Mouse (Mus musculus) brain, embryonic 14.5 days (tissue): ENCODE measurements around the gene Pogz. TPM values are rescaled to one million over a fixed set of nuclear protein-coding genes. Genes with fewer than 3 reads are reported as not detected.

Experiments used
- DNase-seq: peaks from one replicate; pipeline ENCODE4 v3.0.0-alpha.2; 2011; ENCODE audit warnings: low read depth
- CTCF ChIP-seq: fragments of 200-500 bp; IDR thresholded peaks from 2 replicates; pipeline ENCODE4 v1.5.1; 2012; ENCODE audit warnings: inconsistent platforms, mild to moderate bottlenecking, moderate library complexity, borderline replicate concordance; ENCODE audit not compliant: insufficient read depth, insufficient read length; ENCODE audit errors: extremely low read depth
- POLR2A ChIP-seq: fragments of 200-500 bp; IDR thresholded peaks from 2 replicates; pipeline ENCODE4 v1.6.1; 2012; ENCODE audit warnings: mild to moderate bottlenecking, inconsistent platforms, borderline replicate concordance; ENCODE audit not compliant: poor library complexity, insufficient read depth, insufficient read length, severe bottlenecking; ENCODE audit errors: extremely low read depth
- polyA plus RNA-seq: library from polyadenylated mRNA; depleted of rRNA; stranded (reverse); fragments of >200 nt; gene quantifications from 2 replicates; pipeline ENCODE4 v1.2.3, GENCODE M21; 2012

Gene Pogz
- polyA plus RNA-seq, 1 experiment, result 78.4 TPM

GRCm38 (mm10) chr3:94813651-94814050 lies 23.7 kb upstream of the Pogz start:
- TF ChIP-seq POLR2A, result no peak
- no peak for TF ChIP-seq CTCF
- no peak for DNase-seq

GRCm38 (mm10) chr3:94814063-94814462 lies 23.3 kb upstream of the Pogz start:
- DNase-seq, result no peak
- TF ChIP-seq POLR2A (no peak), CTCF (no peak)

GRCm38 (mm10) chr3:94814663-94815062 lies 22.7 kb upstream of the Pogz start:
- TF ChIP-seq CTCF (no peak), POLR2A (no peak)
- no peak for DNase-seq

- TF ChIP-seq CTCF (no peak), POLR2A (no peak)
- DNase-seq, result no peak
Observed at GRCm38 (mm10) chr3:94815603-94816002, 21.8 kb upstream of the Pogz start.

DNA sequence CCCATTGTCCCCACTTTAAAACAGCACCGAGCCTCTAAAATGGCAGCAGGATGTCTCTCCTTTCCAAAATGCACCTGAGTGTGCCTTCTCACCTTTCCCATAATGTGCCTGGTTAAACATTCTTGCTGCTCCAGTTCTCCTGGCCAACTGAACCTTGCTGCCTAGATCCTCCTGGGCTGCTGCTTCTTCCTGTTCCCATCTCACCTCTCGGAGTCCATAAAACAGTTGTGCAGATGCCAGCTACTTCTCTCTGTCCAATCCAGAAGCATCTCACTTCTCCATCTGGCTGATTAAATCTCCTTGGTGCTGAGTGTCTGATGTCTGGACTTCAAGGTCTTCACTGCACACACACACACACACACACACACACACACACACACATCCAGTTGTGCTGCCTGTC lies 19.6 kb upstream of the Pogz start:
- DNase-seq, result no peak
- TF ChIP-seq POLR2A, result no peak
- no peak for TF ChIP-seq CTCF

GRCm38 (mm10) chr3:94819452-94820425 lies 17.6 kb upstream of the Pogz start:
- no peak for TF ChIP-seq CTCF
- TF ChIP-seq POLR2A, result no peak
- DNase-seq, result peak; percentile 50

DNA sequence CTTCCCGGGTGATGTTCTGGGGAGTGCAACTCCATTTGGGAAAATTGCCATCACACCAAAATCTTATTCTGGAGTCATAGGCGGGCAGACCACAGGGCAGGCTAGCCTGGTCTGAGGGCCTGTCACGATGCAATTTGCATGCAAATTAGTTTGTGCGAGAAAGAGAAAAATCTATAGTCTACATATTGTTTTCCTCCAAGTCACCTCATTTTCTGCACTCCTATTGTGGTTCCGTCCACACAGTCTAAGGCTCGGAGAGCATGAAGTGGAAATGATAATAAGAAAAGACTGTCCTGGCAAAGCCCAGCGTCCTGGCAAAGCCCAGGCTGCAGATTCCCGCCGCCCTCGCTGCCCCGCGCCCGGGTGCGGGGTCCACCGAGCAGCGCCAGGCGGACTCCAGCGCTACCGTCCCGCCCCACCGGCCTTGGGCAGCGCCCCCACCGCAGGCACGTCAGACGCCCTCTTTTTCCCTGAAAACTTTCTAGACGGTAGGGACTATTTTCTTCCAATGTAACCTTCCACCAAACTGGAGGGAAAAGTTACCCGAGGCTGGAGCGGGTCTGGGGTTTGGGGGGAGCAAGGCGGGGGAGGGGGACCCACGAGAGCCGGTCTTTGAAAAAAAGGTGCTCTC lies 16.2 kb upstream of the Pogz start:
- DNase-seq, result peak; percentile 90
- TF ChIP-seq CTCF (no peak), POLR2A (peak; percentile 54)

DNA sequence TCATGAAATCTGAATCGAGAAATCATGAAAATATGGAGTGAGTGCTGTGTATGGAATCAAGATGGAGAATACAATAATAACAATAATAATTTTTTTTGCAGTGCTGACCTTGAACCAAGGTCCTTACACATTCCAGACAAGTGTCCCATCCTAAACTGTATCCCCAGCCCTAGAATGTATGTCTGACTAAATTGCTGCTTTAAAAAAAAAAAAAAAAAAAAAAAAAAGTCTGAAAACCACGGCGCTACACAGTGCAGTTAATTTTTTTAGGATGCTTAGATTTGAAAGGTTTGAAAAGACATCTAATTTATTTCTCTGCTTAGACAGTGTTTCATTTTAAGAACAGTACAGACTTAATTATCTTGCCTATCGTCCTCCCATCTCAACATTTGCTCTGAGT lies 15.3 kb upstream of the Pogz start:
- TF ChIP-seq POLR2A (no peak), CTCF (no peak)
- no peak for DNase-seq

DNA sequence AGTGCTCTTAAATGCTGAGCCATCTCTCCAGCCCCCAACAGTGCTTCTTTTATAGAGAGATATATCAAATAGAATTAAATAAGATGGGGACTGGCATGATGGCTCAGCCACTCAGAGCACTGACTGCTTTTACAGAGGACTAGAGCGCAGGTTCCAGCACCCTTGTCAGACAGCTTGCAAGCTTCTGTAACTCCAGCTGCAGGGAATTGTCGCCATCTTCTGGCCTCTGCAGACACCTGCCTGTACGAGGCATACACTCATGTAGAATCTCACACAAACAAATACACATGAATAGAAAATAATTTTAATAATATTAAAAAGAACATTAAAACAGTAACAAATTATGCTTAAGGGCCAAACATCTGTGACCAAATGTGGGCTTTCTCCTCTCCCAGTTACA lies 13.3 kb upstream of the Pogz start:
- DNase-seq, result no peak
- TF ChIP-seq CTCF (no peak), POLR2A (no peak)

GRCm38 (mm10) chr3:94832100-94832499 lies 5.3 kb upstream of the Pogz start:
- no peak for DNase-seq
- no peak for TF ChIP-seq CTCF
- TF ChIP-seq POLR2A, result no peak

DNA sequence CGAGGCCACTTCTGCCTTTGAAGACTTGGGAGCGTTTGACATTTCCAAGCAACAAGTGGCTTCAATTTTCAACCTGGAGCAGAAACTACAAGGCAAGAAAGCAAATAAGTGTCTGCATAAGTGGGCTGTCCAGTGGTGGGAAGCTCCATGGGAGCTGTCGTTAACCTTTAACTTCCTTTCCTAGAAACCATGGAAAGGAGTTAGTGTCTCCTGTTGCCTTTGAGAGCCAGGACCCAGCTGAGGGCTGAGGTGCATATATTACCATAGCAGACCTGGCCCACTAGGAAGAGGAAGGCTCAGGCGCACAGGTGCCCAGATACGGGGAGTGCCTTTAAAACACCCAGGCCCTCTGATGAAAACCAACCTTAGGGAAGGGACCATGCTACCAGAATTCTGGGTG lies 4.7 kb upstream of the Pogz start:
- DNase-seq, result no peak
- no peak for TF ChIP-seq POLR2A
- no peak for TF ChIP-seq CTCF
